Mouse (Mus musculus): ENCODE data around the gene Olfr761. TPM values are rescaled to one million over a fixed set of nuclear protein-coding genes. Genes with fewer than 3 reads are reported as not detected.
"Not testable (repeated sequence)": the region's sequence is repeated elsewhere in the genome, so short reads cannot be mapped to it uniquely, and the experiment has no call there.

The Olfr761 gene
- 0.75 and 1.3 TPM in 2 replicates for polyA plus RNA-seq (2012; rRNA removed)

GRCm38 (mm10) chr17:37952979-37953378, at the start of gene Olfr761:
TSS of gene Olfr761 (minus strand) at chr17:37953079.
- no peak within 1 kb of the TSS for H3K27ac ChIP-seq (ENCODE audit: control insufficient read depth, insufficient read depth, low read depth, low read length)
- H3K27me3 ChIP-seq (ENCODE audit: control insufficient read depth, insufficient read depth, low read length) = no peaks in the 10 kb centered on the region
- H3K4me1 ChIP-seq (ENCODE audit: control insufficient read depth, insufficient read depth, low read length) = no peaks in the 10 kb centered on the region
- H3K4me3 ChIP-seq (ENCODE audit: control insufficient read depth, low read depth, low read length) = peak within 1 kb of the TSS; percentile 71
- TF ChIP-seq POLR2A (IDR thresholded peaks at IDR 0.05; ENCODE audit: control insufficient read depth, low read depth, low read length) (no peak), CTCF (IDR thresholded peaks at IDR 0.05; ENCODE audit: control insufficient read depth, insufficient read depth, insufficient replicate concordance, low read depth, low read length) (no peak)
- no peaks in the 10 kb centered on the region for H3K36me3 ChIP-seq (ENCODE audit: control insufficient read depth, insufficient read depth, low read length)

- H3K4me3 ChIP-seq (ENCODE audit: control insufficient read depth, low read depth, low read length) = peak overlapping the region; percentile 36
- no peak overlapping the region for H3K27ac ChIP-seq (ENCODE audit: control insufficient read depth, insufficient read depth, low read depth, low read length)
- TF ChIP-seq POLR2A (IDR thresholded peaks at IDR 0.05; ENCODE audit: control insufficient read depth, low read depth, low read length) (no peak), CTCF (IDR thresholded peaks at IDR 0.05; ENCODE audit: control insufficient read depth, insufficient read depth, insufficient replicate concordance, low read depth, low read length) (no peak)
- H3K4me1 ChIP-seq (ENCODE audit: control insufficient read depth, insufficient read depth, low read length) = no peaks in the 10 kb centered on the region; the same call in 1 of the 2 replicates
- no peaks in the 10 kb centered on the region for H3K27me3 ChIP-seq (ENCODE audit: control insufficient read depth, insufficient read depth, low read length)
- H3K36me3 ChIP-seq (ENCODE audit: control insufficient read depth, insufficient read depth, low read length) = no peaks in the 10 kb centered on the region
These were observed 42.9 kb upstream of the Olfr761 start for GRCm38 (mm10) chr17:37995635-37996307.

GRCm38 (mm10) chr17:37990453-37990961, 37.6 kb upstream of the Olfr761 start:
- no peak overlapping the region for H3K4me3 ChIP-seq (ENCODE audit: control insufficient read depth, low read depth, low read length)
- H3K27me3 ChIP-seq (ENCODE audit: control insufficient read depth, insufficient read depth, low read length) = no peaks in the 10 kb centered on the region
- H3K36me3 ChIP-seq (ENCODE audit: control insufficient read depth, insufficient read depth, low read length) = no peaks in the 10 kb centered on the region
- TF ChIP-seq CTCF (IDR thresholded peaks at IDR 0.05; ENCODE audit: control insufficient read depth, insufficient read depth, insufficient replicate concordance, low read depth, low read length) (no peak), POLR2A (IDR thresholded peaks at IDR 0.05; ENCODE audit: control insufficient read depth, low read depth, low read length) (no peak)
- no peaks in the 10 kb centered on the region for H3K4me1 ChIP-seq (ENCODE audit: control insufficient read depth, insufficient read depth, low read length)
- H3K27ac ChIP-seq (ENCODE audit: control insufficient read depth, insufficient read depth, low read depth, low read length) = no peak overlapping the region

- no peaks in the 10 kb centered on the region for H3K36me3 ChIP-seq (ENCODE audit: control insufficient read depth, insufficient read depth, low read length)
- no peaks in the 10 kb centered on the region for H3K4me1 ChIP-seq (ENCODE audit: control insufficient read depth, insufficient read depth, low read length)
- TF ChIP-seq CTCF (IDR thresholded peaks at IDR 0.05; ENCODE audit: control insufficient read depth, insufficient read depth, insufficient replicate concordance, low read depth, low read length) (no peak), POLR2A (IDR thresholded peaks at IDR 0.05; ENCODE audit: control insufficient read depth, low read depth, low read length) (no peak)
- H3K4me3 ChIP-seq (ENCODE audit: control insufficient read depth, low read depth, low read length) = no peak overlapping the region
- no peaks in the 10 kb centered on the region for H3K27me3 ChIP-seq (ENCODE audit: control insufficient read depth, insufficient read depth, low read length)
- no peak overlapping the region for H3K27ac ChIP-seq (ENCODE audit: control insufficient read depth, insufficient read depth, low read depth, low read length)
These were observed 20.7 kb upstream of the Olfr761 start for GRCm38 (mm10) chr17:37973591-37973990.

GRCm38 (mm10) chr17:37920248-37920647, 32.6 kb downstream of the Olfr761 start, which contains the start of gene Olfr128:
TSS of gene Olfr128 (plus strand) at chr17:37920548.
- Histone ChIP-seq H3K27me3 (ENCODE audit: control insufficient read depth, insufficient read depth, low read length) (no peaks in the 10 kb centered on the region), H3K4me1 (ENCODE audit: control insufficient read depth, insufficient read depth, low read length) (no peaks in the 10 kb centered on the region), H3K4me3 (ENCODE audit: control insufficient read depth, low read depth, low read length) (no peak within 1 kb of the TSS), H3K27ac (ENCODE audit: control insufficient read depth, insufficient read depth, low read depth, low read length) (no peak within 1 kb of the TSS), H3K36me3 (ENCODE audit: control insufficient read depth, insufficient read depth, low read length) (no peaks in the 10 kb centered on the region)
- TF ChIP-seq CTCF (IDR thresholded peaks at IDR 0.05; ENCODE audit: control insufficient read depth, insufficient read depth, insufficient replicate concordance, low read depth, low read length) = no peak
- no peak for TF ChIP-seq POLR2A (IDR thresholded peaks at IDR 0.05; ENCODE audit: control insufficient read depth, low read depth, low read length)

- H3K4me3 ChIP-seq (ENCODE audit: control insufficient read depth, low read depth, low read length); H3K4me1 ChIP-seq (ENCODE audit: control insufficient read depth, insufficient read depth, low read length); H3K36me3 ChIP-seq (ENCODE audit: control insufficient read depth, insufficient read depth, low read length); H3K27ac ChIP-seq (ENCODE audit: control insufficient read depth, insufficient read depth, low read depth, low read length); H3K27me3 ChIP-seq (ENCODE audit: control insufficient read depth, insufficient read depth, low read length): not testable (repeated sequence)
These were observed 46.1 kb downstream of the Olfr761 start for GRCm38 (mm10) chr17:37906821-37907220.

Other genes with a start within 250 kb of the Olfr761 start
- gene Olfr120, start 231.3 kb downstream of the Olfr761 start, polyA plus RNA-seq (2012; rRNA removed) = not detected in 2 replicates
- not detected in 2 replicates for gene Olfr121, start 204.2 kb downstream of the Olfr761 start, polyA plus RNA-seq (2012; rRNA removed)
- not detected in 2 replicates for gene Olfr122, start 184.5 kb downstream of the Olfr761 start, polyA plus RNA-seq (2012; rRNA removed)
- 0.15 TPM in 1 of 2 replicates, not detected in the other for gene Olfr123, start 159.6 kb downstream of the Olfr761 start, polyA plus RNA-seq (2012; rRNA removed)
- gene Olfr124, start 153.2 kb downstream of the Olfr761 start, polyA plus RNA-seq (2012; rRNA removed) = not detected in 2 replicates
- not detected in 2 replicates for gene Olfr125, start 120.1 kb downstream of the Olfr761 start, polyA plus RNA-seq (2012; rRNA removed)
- 0.47 and 0.96 TPM in 2 replicates for gene Olfr126, start 105.6 kb downstream of the Olfr761 start, polyA plus RNA-seq (2012; rRNA removed)
- gene Olfr127, start 52.6 kb downstream of the Olfr761 start, polyA plus RNA-seq (2012; rRNA removed) = 1.9 and 2.9 TPM in 2 replicates
- gene Olfr128, start 32.5 kb downstream of the Olfr761 start, polyA plus RNA-seq (2012; rRNA removed) = 3.7 and 5.5 TPM in 2 replicates
- not detected in 2 replicates for gene Olfr129, start 107.0 kb upstream of the Olfr761 start, polyA plus RNA-seq (2012; rRNA removed)
- not detected in 2 replicates for gene Olfr130, start 110.8 kb upstream of the Olfr761 start, polyA plus RNA-seq (2012; rRNA removed)
- gene Olfr131, start 135.6 kb upstream of the Olfr761 start, polyA plus RNA-seq (2012; rRNA removed) = not detected in 2 replicates
- not detected in 2 replicates for gene Olfr132, start 181.4 kb upstream of the Olfr761 start, polyA plus RNA-seq (2012; rRNA removed)
- gene Olfr133, start 192.2 kb upstream of the Olfr761 start, polyA plus RNA-seq (2012; rRNA removed) = not detected in 2 replicates
- not detected in 2 replicates for gene Olfr134, start 218.3 kb upstream of the Olfr761 start, polyA plus RNA-seq (2012; rRNA removed)